Mouse (Mus musculus): ENCODE data around the gene Erfe. TPM values are rescaled to one million over a fixed set of nuclear protein-coding genes. Genes with fewer than 3 reads are reported as not detected.

Gene Erfe
- polyA plus RNA-seq (2011; ENCODE audit: insufficient read length, low read depth, missing spikeins), result 6.1 and 10.8 TPM in 2 replicates

DNA sequence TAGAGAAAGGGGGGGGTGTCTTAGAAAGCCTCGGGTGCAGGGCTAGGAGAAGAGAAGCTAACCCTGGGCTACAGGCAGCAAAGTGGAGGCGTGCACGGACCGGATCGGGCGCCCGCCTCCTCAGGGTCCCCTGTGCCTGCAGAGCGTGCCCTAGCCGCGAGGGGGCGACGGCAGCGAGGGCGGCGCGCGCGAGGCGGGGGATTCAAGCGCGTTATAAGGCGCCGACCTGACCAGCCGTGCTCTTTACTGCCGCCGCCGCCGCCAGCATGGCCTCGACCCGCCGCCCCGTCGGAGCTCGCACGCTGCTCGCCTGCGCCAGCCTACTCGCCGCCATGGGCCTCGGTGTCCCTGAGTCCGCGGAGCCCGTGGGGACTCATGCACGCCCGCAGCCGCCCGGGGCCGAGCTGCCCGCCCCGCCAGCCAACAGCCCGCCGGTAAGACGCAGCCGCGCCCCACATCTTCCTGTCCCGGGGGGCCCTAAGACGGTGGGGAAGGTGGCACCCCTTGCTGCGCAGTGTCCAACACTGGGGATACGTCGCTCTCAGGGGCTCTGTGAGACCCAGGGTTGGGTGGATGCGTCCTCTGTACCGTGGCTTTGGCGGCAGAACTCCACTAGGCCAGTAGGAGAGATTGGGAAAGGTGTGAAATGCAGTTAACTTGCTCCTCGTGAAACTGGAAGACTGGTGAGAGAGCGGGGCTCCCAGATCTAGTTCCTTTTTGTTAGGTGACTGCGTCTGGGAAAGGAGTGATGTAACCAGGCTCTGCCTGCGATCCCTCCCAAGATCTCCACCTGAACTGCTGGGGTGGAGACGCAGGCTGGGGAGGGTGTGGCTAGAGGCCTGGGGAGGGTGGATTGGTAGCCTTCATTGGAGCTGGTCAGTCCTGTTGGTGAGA, at the start of gene Erfe:
TSS of gene Erfe (plus strand) at position 216 of the 894 bp plus-strand sequence.
- peak; percentile 64 for TF ChIP-seq CTCF (IDR thresholded peaks at IDR 0.05; ENCODE audit: borderline replicate concordance, insufficient read depth, low read length)
- no peak for TF ChIP-seq POLR2A (IDR thresholded peaks at IDR 0.05; ENCODE audit: low read depth, low read length)
- H3K4me1 ChIP-seq (ENCODE audit: control insufficient read depth, insufficient read depth, low read length), result no peaks in the 10 kb centered on the region
- no peak within 1 kb of the TSS for H3K27ac ChIP-seq (ENCODE audit: insufficient read depth, low read length)
- H3K4me3 ChIP-seq (ENCODE audit: insufficient read depth, low read length), result peak within 1 kb of the TSS; percentile 29

DNA sequence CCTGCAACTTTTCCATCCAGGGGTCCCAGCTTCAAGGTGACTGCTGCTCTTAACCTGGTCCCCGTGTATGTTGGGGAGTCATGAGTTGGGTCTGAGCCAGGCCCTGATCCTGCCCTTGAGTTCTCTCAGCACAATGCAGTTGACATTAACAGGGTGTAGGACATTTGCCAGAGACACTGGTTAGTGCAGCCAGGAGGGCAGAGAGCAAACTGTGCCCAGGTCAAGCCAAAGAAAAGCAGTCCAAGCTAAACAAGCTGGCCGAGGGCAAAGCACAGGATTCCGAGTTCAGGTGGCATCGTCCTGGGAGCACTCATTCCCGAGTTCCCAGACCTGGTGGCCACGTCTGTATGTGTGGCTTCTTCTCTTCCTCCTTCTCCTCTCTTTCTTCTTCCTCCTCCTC, 48.6 kb upstream of the Erfe start:
- Histone ChIP-seq H3K27ac (ENCODE audit: insufficient read depth, low read length) (no peak overlapping the region), H3K4me1 (ENCODE audit: control insufficient read depth, insufficient read depth, low read length) (no peaks in the 10 kb centered on the region), H3K4me3 (ENCODE audit: insufficient read depth, low read length) (no peak overlapping the region)
- TF ChIP-seq CTCF (IDR thresholded peaks at IDR 0.05; ENCODE audit: borderline replicate concordance, insufficient read depth, low read length) (no peak), POLR2A (IDR thresholded peaks at IDR 0.05; ENCODE audit: low read depth, low read length) (no peak)

DNA sequence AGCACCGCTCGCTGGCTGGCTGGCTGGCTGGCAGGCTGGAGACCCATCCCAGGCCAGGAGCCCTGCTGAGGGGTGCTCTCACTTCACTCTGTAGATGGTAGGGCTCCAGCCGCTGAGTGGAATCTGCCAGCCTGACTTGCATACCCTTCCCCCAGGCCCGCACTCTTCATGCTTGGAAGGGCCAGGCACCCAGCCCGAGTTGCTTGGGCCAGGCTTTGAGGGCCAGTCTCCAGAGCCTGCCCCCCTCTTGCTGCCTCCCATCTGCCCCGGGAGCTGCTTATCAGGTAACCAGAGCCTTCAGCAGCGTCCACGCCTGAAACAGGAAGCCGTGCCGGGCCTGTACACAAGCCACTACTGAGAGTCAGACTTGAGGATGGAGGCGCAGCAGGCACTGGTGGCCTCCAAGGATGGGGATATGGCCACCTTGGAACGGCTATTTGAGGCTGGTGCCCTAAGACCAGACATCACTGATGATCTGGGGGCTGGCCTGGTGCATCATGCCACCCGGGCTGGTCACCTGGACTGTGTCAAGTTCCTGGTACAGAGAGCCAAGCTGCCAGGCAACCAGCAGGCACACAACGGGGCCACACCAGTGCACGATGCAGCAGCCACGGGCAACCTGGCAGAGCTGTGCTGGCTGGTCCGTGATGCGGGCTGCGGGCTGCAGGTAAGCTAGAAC, 44.3 kb upstream of the Erfe start, which contains the start of gene Espnl:
TSS of gene Espnl (plus strand) at position 316 of the 679 bp plus-strand sequence.
- H3K27ac ChIP-seq (ENCODE audit: insufficient read depth, low read length), result no peak within 1 kb of the TSS
- no peak within 1 kb of the TSS for H3K4me3 ChIP-seq (ENCODE audit: insufficient read depth, low read length)
- no peaks in the 10 kb centered on the region for H3K4me1 ChIP-seq (ENCODE audit: control insufficient read depth, insufficient read depth, low read length)
- TF ChIP-seq POLR2A (IDR thresholded peaks at IDR 0.05; ENCODE audit: low read depth, low read length) (no peak), CTCF (IDR thresholded peaks at IDR 0.05; ENCODE audit: borderline replicate concordance, insufficient read depth, low read length) (no peak)

- Histone ChIP-seq H3K4me1 (ENCODE audit: control insufficient read depth, insufficient read depth, low read length) (no peaks in the 10 kb centered on the region), H3K4me3 (ENCODE audit: insufficient read depth, low read length) (no peak overlapping the region), H3K27ac (ENCODE audit: insufficient read depth, low read length) (no peak overlapping the region)
- TF ChIP-seq POLR2A (IDR thresholded peaks at IDR 0.05; ENCODE audit: low read depth, low read length), result no peak
- TF ChIP-seq CTCF (IDR thresholded peaks at IDR 0.05; ENCODE audit: borderline replicate concordance, insufficient read depth, low read length), result no peak
Observed at GRCm38 (mm10) chr1:91324646-91325045, 41.6 kb upstream of the Erfe start.

DNA sequence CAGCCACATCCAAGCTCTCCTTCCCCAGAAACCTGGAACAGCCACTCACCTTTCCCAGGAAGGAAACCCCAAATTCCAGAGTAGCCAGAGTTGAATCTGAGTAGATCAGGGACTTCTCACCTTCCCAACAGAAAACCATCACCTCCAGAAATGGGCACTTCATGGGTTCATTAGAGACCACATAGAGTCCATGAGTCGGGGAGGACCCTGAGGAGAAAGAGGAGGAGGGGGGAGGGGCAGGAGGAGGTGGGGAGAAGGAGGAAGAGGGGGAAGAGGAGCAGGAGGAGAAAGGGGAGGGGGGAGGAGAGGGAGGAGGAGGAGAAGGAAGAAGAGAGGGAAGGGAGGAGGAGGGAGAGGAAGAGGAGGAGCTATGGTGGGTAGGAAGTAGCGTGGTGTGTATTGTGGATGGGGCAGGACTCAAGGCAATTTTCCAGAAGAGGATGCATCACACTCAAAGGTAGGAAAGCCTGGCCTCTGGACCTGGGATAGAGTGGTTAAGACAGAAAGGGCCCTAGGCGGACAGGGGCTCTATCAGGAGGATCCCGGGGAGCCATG, 40.7 kb upstream of the Erfe start:
- H3K4me3 ChIP-seq (ENCODE audit: insufficient read depth, low read length), result no peak overlapping the region
- H3K4me1 ChIP-seq (ENCODE audit: control insufficient read depth, insufficient read depth, low read length), result no peaks in the 10 kb centered on the region
- TF ChIP-seq POLR2A (IDR thresholded peaks at IDR 0.05; ENCODE audit: low read depth, low read length) (no peak), CTCF (IDR thresholded peaks at IDR 0.05; ENCODE audit: borderline replicate concordance, insufficient read depth, low read length) (no peak)
- no peak overlapping the region for H3K27ac ChIP-seq (ENCODE audit: insufficient read depth, low read length)

GRCm38 (mm10) chr1:91332102-91332501, 34.1 kb upstream of the Erfe start:
- no peak overlapping the region for H3K4me3 ChIP-seq (ENCODE audit: insufficient read depth, low read length)
- no peak overlapping the region for H3K27ac ChIP-seq (ENCODE audit: insufficient read depth, low read length)
- TF ChIP-seq CTCF (IDR thresholded peaks at IDR 0.05; ENCODE audit: borderline replicate concordance, insufficient read depth, low read length), result no peak
- H3K4me1 ChIP-seq (ENCODE audit: control insufficient read depth, insufficient read depth, low read length), result no peaks in the 10 kb centered on the region

GRCm38 (mm10) chr1:91333582-91333981, 32.6 kb upstream of the Erfe start:
- no peak for TF ChIP-seq CTCF (IDR thresholded peaks at IDR 0.05; ENCODE audit: borderline replicate concordance, insufficient read depth, low read length)
- TF ChIP-seq POLR2A (IDR thresholded peaks at IDR 0.05; ENCODE audit: low read depth, low read length), result no peak
- no peak overlapping the region for H3K27ac ChIP-seq (ENCODE audit: insufficient read depth, low read length)
- H3K4me1 ChIP-seq (ENCODE audit: control insufficient read depth, insufficient read depth, low read length), result no peaks in the 10 kb centered on the region
- H3K4me3 ChIP-seq (ENCODE audit: insufficient read depth, low read length), result no peak overlapping the region

DNA sequence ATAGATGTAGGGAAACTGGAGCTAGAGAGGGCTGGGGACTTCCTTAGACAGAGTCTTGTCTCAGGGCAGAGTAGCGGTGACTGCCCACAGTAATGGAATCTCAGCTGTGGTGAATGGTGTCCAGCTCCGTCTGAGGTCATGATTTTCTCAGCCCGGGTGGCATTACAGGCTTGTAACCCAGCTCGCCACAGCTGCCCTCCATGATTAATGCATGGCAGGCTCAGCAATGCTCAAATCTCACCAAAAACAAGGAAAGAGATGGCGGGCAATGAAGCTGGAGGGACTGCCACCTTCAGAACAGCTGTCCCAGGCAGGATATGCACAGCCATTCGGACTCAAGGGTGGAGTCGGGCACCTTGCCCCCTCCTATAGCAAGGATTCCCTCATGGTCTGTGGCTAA, 28.9 kb upstream of the Erfe start:
- no peak for TF ChIP-seq POLR2A (IDR thresholded peaks at IDR 0.05; ENCODE audit: low read depth, low read length)
- no peak for TF ChIP-seq CTCF (IDR thresholded peaks at IDR 0.05; ENCODE audit: borderline replicate concordance, insufficient read depth, low read length)
- no peak overlapping the region for H3K4me3 ChIP-seq (ENCODE audit: insufficient read depth, low read length)
- H3K4me1 ChIP-seq (ENCODE audit: control insufficient read depth, insufficient read depth, low read length), result no peaks in the 10 kb centered on the region
- no peak overlapping the region for H3K27ac ChIP-seq (ENCODE audit: insufficient read depth, low read length)

- TF ChIP-seq CTCF (IDR thresholded peaks at IDR 0.05; ENCODE audit: borderline replicate concordance, insufficient read depth, low read length) (no peak), POLR2A (IDR thresholded peaks at IDR 0.05; ENCODE audit: low read depth, low read length) (no peak)
- Histone ChIP-seq H3K4me1 (ENCODE audit: control insufficient read depth, insufficient read depth, low read length) (no peaks in the 10 kb centered on the region), H3K4me3 (ENCODE audit: insufficient read depth, low read length) (no peak overlapping the region), H3K27ac (ENCODE audit: insufficient read depth, low read length) (no peak overlapping the region)
Observed at GRCm38 (mm10) chr1:91344001-91344400, 22.2 kb upstream of the Erfe start.
